Mouse (Mus musculus): ENCODE results near the gene Ppp1r14c. TPM values are rescaled to one million over a fixed set of nuclear protein-coding genes. Genes with fewer than 3 reads are reported as not detected.
"Not testable (repeated sequence)": the region's sequence is repeated elsewhere in the genome, so short reads cannot be mapped to it uniquely, and the experiment has no call there.

The Ppp1r14c gene
- polyA plus RNA-seq, 1 experiment from 2014 or later, result 0.12 TPM

DNA sequence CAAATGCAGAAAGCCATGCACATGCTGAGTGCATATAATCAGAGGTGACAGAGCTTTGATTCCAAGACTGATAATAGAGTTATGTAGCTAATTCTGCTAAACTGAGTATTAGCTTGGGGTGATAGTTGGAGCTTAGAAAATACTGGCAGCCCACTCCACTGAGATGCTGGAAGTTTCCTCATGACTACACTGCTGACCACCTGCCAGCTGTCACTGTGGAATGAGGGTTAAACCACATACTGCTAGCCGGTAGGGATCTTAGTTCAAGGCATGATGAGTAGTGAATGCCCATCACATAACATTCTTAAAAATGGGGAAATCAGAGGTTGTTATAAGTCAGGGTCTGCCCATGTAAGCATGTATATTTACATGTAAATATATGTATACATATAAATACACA is 113.9 kb downstream of the Ppp1r14c start:
- H3K27ac ChIP-seq, result no peak overlapping the region
- DNase-seq, result no peak
- no peaks in the 10 kb centered on the region for H3K27me3 ChIP-seq
- H3K9ac ChIP-seq, result no peak overlapping the region
- 84% methylated on average over 1 of the region's 1 CpGs for WGBS (ENCODE audit: insufficient replicate concordance)
- H3K4me1 ChIP-seq (replicated peaks), result no peaks in the 10 kb centered on the region
- no peak overlapping the region for H3K4me3 ChIP-seq (replicated peaks)
- no peaks in the 10 kb centered on the region for H3K9me3 ChIP-seq (replicated peaks)
- no peak overlapping the region for H3K4me2 ChIP-seq
- ATAC-seq (ENCODE audit: low read depth), result no peak
- H3K36me3 ChIP-seq, result no peaks in the 10 kb centered on the region

DNA sequence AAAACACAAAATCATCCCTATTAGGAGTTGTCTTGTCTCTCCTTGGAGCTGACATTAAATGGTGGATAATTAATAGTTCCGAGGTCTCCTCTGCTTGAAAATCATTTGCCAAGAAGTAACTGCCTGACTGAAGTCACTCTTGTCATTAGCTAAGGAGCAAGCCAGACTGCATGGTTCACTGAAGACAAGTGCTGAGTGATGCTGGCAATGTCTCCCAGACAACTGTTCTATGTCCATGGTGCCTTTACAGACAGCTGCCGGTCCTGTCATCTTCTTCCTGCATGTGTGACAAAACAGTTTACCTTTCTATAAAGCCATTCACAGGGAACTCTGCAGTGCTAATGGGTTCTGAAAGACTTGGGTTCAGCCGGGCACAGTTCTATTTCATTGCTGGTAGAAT is 124.2 kb downstream of the Ppp1r14c start:
- DNase-seq (no peak), ATAC-seq (ENCODE audit: low read depth) (no peak)
- Histone ChIP-seq H3K4me3 (replicated peaks) (no peak overlapping the region), H3K27me3 (no peaks in the 10 kb centered on the region), H3K36me3 (no peaks in the 10 kb centered on the region), H3K9ac (no peak overlapping the region), H3K4me1 (replicated peaks) (no peaks in the 10 kb centered on the region), H3K4me2 (no peak overlapping the region), H3K9me3 (replicated peaks) (no peaks in the 10 kb centered on the region), H3K27ac (no peak overlapping the region)
- 68% methylated on average over 3 of the region's 3 CpGs for whole genome bisulfite sequencing (ENCODE audit: insufficient replicate concordance)

- no peak overlapping the region for H3K4me3 ChIP-seq (replicated peaks)
- WGBS (ENCODE audit: insufficient replicate concordance), result 50% methylated on average over 2 of the region's 2 CpGs
- no peaks in the 10 kb centered on the region for H3K4me1 ChIP-seq (replicated peaks)
- DNase-seq (no peak), ATAC-seq (ENCODE audit: low read depth) (no peak)
- no peaks in the 10 kb centered on the region for H3K27me3 ChIP-seq
- H3K4me2 ChIP-seq, result no peak overlapping the region
- H3K36me3 ChIP-seq, result no peaks in the 10 kb centered on the region
- H3K9me3 ChIP-seq (replicated peaks), result no peaks in the 10 kb centered on the region
- no peak overlapping the region for H3K9ac ChIP-seq
- no peak overlapping the region for H3K27ac ChIP-seq
Observed at GRCm38 (mm10) chr10:3496791-3497190, 130.9 kb downstream of the Ppp1r14c start.

- H3K9ac ChIP-seq; H3K4me2 ChIP-seq; H3K4me1 ChIP-seq (replicated peaks); H3K4me3 ChIP-seq (replicated peaks); H3K36me3 ChIP-seq; H3K27me3 ChIP-seq; H3K9me3 ChIP-seq (replicated peaks); H3K27ac ChIP-seq; DNase-seq; ATAC-seq (ENCODE audit: low read depth): not testable (repeated sequence)
- WGBS (ENCODE audit: insufficient replicate concordance), result 72% methylated on average over 6 of the region's 6 CpGs
Observed at GRCm38 (mm10) chr10:3500846-3501245, 135.0 kb downstream of the Ppp1r14c start.

GRCm38 (mm10) chr10:3507484-3508221 is 141.8 kb downstream of the Ppp1r14c start:
- Histone ChIP-seq H3K27me3 (no peaks in the 10 kb centered on the region), H3K9ac (no peak overlapping the region), H3K4me3 (replicated peaks) (no peak overlapping the region), H3K27ac (no peak overlapping the region), H3K9me3 (replicated peaks) (no peaks in the 10 kb centered on the region), H3K4me2 (no peak overlapping the region), H3K36me3 (no peaks in the 10 kb centered on the region), H3K4me1 (replicated peaks) (no peaks in the 10 kb centered on the region)
- DNase-seq (no peak), ATAC-seq (ENCODE audit: low read depth) (no peak)
- WGBS (ENCODE audit: insufficient replicate concordance), result 59% methylated on average over 8 of the region's 8 CpGs

- Histone ChIP-seq H3K4me2 (no peak overlapping the region), H3K4me1 (replicated peaks) (no peaks in the 10 kb centered on the region), H3K36me3 (no peaks in the 10 kb centered on the region), H3K27ac (no peak overlapping the region), H3K9me3 (replicated peaks) (no peaks in the 10 kb centered on the region), H3K4me3 (replicated peaks) (no peak overlapping the region), H3K27me3 (no peaks in the 10 kb centered on the region), H3K9ac (no peak overlapping the region)
- 39% methylated on average over 2 of the region's 2 CpGs for WGBS (ENCODE audit: insufficient replicate concordance)
- ATAC-seq (ENCODE audit: low read depth), result no peak
- DNase-seq, result no peak
Observed at GRCm38 (mm10) chr10:3508222-3508588, 142.3 kb downstream of the Ppp1r14c start.

DNA sequence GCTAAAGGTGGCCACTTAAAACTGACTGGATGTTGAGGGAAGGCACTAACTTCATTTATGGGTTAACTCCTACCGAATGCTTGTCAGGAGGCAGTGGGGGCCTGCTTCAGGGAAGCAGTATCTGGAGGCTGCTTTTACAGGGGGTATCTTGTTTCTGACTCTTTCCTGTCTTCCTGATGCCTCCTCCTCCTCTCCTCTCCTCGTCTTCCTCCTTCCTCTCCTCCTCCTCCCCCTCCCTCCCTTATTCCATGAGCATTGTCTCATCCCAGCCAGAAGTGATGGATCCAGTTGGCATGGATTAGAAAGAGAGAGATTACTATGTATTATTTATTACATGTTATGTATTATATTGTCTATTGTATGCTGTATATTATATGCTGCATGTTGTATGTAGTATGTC is 142.9 kb downstream of the Ppp1r14c start:
- Histone ChIP-seq H3K9me3 (replicated peaks) (no peaks in the 10 kb centered on the region), H3K36me3 (no peaks in the 10 kb centered on the region), H3K4me3 (replicated peaks) (no peak overlapping the region), H3K4me2 (no peak overlapping the region), H3K9ac (no peak overlapping the region), H3K27me3 (no peaks in the 10 kb centered on the region), H3K27ac (no peak overlapping the region), H3K4me1 (replicated peaks) (no peaks in the 10 kb centered on the region)
- 44% methylated on average over 2 of the region's 2 CpGs for WGBS (ENCODE audit: insufficient replicate concordance)
- DNase-seq (no peak), ATAC-seq (ENCODE audit: low read depth) (no peak)

DNA sequence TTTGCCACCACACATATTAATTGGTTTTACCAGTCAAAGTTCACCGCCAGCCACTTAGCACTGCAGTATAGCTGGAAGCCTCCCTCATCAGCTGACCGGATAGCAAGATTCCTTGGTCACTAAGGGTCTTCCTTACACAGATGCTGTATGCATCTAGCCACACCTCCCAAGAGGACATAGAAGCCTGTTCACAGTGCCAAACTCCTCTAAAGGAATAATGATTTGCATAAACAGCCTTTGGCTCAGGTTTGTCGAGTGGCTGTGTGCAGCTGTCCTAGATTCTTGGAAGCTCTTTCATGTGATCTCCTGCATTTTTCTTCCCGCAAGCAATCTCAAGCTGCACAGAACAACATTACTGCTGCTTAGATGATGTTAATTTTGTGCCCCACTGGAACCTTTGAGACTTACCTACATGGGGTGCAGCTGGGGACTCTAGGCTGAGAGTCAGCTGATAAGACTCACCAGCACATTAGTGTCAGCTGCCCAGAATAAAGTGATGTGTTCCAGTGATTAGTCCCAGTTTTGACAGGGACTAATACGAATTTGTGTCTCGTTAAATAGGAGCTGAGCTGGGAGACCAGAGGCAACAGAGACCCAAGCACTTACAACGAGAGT is 143.9 kb downstream of the Ppp1r14c start:
- Histone ChIP-seq H3K9me3 (replicated peaks) (no peaks in the 10 kb centered on the region), H3K4me2 (no peak overlapping the region), H3K9ac (no peak overlapping the region), H3K36me3 (no peaks in the 10 kb centered on the region), H3K4me3 (replicated peaks) (no peak overlapping the region), H3K27me3 (no peaks in the 10 kb centered on the region), H3K4me1 (replicated peaks) (no peaks in the 10 kb centered on the region), H3K27ac (no peak overlapping the region)
- DNase-seq, result no peak
- ATAC-seq (ENCODE audit: low read depth), result no peak
- 59% methylated on average over 7 of the region's 7 CpGs for WGBS (ENCODE audit: insufficient replicate concordance)

GRCm38 (mm10) chr10:3510486-3510885 is 144.6 kb downstream of the Ppp1r14c start:
- H3K9me3 ChIP-seq (replicated peaks), result no peaks in the 10 kb centered on the region
- no peaks in the 10 kb centered on the region for H3K36me3 ChIP-seq
- no peak for ATAC-seq (ENCODE audit: low read depth)
- H3K27me3 ChIP-seq, result no peaks in the 10 kb centered on the region
- WGBS (ENCODE audit: insufficient replicate concordance), result 61% methylated on average over 3 of the region's 3 CpGs
- DNase-seq, result no peak
- no peak overlapping the region for H3K4me3 ChIP-seq (replicated peaks)
- H3K4me2 ChIP-seq, result no peak overlapping the region
- no peaks in the 10 kb centered on the region for H3K4me1 ChIP-seq (replicated peaks)
- H3K9ac ChIP-seq, result no peak overlapping the region
- no peak overlapping the region for H3K27ac ChIP-seq

DNA sequence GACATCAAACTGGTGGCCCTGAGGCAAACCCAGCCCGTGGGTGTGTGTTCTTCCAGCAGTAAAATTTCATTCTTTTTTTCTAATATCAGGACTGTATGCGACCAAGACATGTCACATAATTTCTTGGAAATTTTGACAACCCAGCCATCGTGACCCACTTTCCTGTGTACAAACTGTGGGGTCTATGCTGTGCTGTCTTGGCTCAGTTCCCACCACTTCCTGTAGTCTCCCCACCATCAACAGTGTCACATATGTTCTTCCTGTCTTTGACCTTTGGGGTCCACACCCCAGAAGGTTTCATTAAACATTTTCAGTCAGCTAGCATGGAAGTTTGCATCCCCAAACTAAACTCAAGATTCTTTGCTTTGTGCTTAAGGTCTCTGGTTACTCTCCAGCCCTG is 145.5 kb downstream of the Ppp1r14c start:
- Histone ChIP-seq H3K4me2 (no peak overlapping the region), H3K4me1 (replicated peaks) (no peaks in the 10 kb centered on the region), H3K9ac (no peak overlapping the region), H3K9me3 (replicated peaks) (no peaks in the 10 kb centered on the region), H3K4me3 (replicated peaks) (no peak overlapping the region), H3K36me3 (no peaks in the 10 kb centered on the region), H3K27me3 (no peaks in the 10 kb centered on the region), H3K27ac (no peak overlapping the region)
- no peak for DNase-seq
- WGBS (ENCODE audit: insufficient replicate concordance), result 44% methylated on average over 3 of the region's 3 CpGs
- no peak for ATAC-seq (ENCODE audit: low read depth)

DNA sequence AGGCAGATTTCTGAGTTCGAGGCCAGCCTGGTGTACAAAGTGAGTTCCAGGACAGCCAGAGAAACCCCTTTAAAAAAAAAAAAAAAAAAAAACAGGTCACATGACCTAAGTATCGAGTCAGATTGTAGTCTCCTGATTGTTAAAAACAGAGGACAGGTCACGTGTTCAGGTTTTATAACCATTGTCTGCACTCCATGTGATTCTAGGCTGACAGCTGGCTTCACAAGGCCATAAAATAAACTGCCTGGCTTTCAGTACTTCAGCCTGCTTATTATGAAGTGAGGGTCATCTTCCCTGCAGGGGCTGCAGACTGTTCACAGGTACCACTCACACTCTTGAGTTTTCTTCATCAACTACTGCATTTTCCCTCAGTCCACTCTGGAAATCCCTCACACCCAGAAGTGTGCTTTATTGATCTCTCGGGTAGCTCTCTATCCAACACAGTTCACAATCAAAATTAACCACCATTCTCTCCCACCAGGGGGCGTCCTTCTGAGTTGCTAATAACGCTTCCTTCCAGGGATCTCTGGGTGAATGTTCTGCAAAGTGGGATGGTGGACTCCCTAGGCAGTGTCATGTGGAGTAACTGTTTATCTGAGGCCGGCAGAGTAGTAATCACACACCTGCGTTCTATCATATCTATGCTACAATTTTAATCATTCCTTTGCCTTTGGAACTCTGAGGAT is 146.9 kb downstream of the Ppp1r14c start:
- WGBS (ENCODE audit: insufficient replicate concordance), result 53% methylated on average over 8 of the region's 8 CpGs
- Histone ChIP-seq H3K27me3 (no peaks in the 10 kb centered on the region), H3K4me3 (replicated peaks) (no peak overlapping the region), H3K4me2 (no peak overlapping the region), H3K36me3 (no peaks in the 10 kb centered on the region), H3K9ac (no peak overlapping the region), H3K4me1 (replicated peaks) (no peaks in the 10 kb centered on the region), H3K27ac (no peak overlapping the region), H3K9me3 (replicated peaks) (no peaks in the 10 kb centered on the region)
- no peak for DNase-seq
- ATAC-seq (ENCODE audit: low read depth), result no peak

- no peaks in the 10 kb centered on the region for H3K4me1 ChIP-seq (replicated peaks)
- no peaks in the 10 kb centered on the region for H3K27me3 ChIP-seq
- no peak overlapping the region for H3K4me2 ChIP-seq
- H3K9ac ChIP-seq, result no peak overlapping the region
- DNase-seq, result no peak
- WGBS (ENCODE audit: insufficient replicate concordance), result 57% methylated on average over 6 of the region's 6 CpGs
- no peak overlapping the region for H3K4me3 ChIP-seq (replicated peaks)
- no peaks in the 10 kb centered on the region for H3K36me3 ChIP-seq
- no peak overlapping the region for H3K27ac ChIP-seq
- no peak for ATAC-seq (ENCODE audit: low read depth)
- no peaks in the 10 kb centered on the region for H3K9me3 ChIP-seq (replicated peaks)
Observed at GRCm38 (mm10) chr10:3513947-3514346, 148.1 kb downstream of the Ppp1r14c start.
